Mouse (Mus musculus): ENCODE results near the gene Zfp629.
A peak's percentile ranks its signal among the peaks of the same experiment; 100 is the strongest.
"Not testable (repeated sequence)": the region's sequence is repeated elsewhere in the genome, so short reads cannot be mapped to it uniquely, and the experiment has no call there.

Gene Zfp629

DNA sequence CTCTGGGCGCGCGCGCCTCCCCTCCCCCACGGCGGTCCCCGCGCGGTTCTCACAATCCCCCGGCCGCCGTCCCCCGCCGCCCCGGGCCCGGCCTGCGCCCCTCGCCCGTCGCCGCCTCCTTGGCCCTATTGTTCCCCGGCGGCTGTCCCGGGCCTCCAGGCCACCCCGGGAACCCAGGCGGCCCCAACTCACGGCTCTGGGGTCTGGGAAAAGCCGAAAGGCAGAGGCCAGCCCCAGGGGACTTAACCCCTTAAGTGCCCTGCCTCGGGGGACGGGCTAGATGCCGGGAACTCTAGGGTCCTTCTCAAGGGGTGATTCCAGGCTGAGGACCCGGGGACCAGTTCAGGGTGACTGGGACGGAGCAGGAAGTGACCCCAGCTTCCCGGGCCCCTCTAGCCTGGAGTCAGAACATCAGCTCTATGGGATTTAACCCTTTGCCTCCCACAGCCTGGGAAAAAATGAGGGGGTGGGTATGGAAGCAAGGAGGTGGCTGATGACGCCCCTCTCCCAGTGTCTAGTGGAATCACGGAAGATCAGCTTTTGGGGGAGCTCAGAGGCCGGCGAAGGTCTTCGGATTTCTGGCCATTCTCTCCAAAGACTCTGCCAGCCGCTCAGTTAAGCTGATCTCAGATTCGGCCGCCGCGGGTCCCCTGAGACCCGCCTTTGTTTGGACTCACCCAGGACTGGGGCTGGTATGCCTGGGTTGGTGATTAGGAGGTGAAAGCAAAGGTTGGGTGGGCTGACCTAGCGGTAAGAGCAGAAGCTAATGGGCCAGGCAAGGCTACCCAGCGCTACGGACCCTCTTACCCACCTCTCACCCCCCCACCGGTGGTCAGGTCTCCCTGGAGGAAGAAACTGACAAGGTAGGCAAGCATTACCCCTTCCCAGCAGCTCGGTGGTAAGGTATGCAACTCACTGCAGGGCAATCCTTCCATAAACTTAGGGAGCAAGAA is at the start of gene Zfp629:
Zfp629 (minus strand) TSS at position 907 of the 953 bp plus-strand sequence.
- DNase-seq (ENCODE audit: low read depth, low spot score): peak; percentile 62

DNA sequence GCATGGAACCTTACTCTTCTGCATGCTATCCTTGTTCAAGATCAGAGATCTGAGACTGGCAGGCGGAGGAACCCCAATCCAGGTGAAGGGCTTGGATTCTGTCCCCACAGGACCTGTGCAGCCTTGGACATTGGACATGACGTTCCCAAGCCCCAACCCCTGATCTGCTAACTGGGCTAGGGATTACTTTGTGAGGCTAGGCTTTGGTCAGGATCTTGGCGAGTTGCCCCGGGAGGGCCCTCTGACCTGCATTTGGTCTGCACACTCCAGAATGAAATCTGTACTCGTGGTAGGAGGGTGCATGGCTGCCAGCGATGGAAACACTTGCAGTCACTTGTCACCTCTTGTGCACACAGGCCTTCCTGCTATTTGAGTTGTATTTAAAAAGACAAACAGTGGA is 47.3 kb upstream of the Zfp629 start:
- no peak for DNase-seq (ENCODE audit: low read depth, low spot score)

DNA sequence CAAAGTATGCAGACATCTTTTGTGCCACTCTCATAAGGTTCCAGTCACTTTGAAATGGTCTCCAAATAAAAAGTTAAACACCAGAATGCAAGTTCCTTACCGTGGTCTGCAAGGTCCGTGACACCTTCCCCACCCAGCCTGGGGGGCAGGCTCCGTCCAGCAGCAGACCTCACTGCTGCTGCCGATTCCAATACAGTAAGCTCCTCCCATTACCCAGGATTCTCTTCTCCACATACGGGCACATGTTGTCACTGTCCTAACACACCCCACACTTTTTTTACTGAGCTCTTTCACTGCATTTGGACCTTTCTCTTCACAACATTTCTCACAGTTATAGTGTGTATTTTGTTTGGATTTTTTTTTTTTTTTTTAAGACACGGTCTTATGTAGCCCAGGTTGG is 46.2 kb upstream of the Zfp629 start:
- DNase-seq (ENCODE audit: low read depth, low spot score): no peak

DNA sequence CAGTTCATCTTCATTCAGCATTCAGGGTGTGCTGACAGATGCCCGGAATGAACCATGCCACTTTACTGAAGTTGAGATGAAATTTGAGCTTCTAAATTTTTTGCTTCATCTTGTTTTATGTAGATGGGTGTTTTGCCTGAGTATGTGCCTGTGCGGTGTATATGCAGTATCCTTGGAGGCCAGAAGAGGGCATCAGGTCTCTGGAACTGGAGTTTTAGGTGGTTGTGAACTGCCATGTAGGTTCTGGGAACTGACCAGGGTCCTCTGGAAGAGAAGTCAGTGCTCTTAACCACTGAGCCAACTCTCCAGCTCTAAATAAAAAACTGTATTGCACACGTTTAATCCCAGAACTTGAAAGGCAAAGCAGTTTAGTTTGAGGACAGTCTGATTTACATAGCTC is 45.3 kb upstream of the Zfp629 start:
- no peak for DNase-seq (ENCODE audit: low read depth, low spot score)

DNA sequence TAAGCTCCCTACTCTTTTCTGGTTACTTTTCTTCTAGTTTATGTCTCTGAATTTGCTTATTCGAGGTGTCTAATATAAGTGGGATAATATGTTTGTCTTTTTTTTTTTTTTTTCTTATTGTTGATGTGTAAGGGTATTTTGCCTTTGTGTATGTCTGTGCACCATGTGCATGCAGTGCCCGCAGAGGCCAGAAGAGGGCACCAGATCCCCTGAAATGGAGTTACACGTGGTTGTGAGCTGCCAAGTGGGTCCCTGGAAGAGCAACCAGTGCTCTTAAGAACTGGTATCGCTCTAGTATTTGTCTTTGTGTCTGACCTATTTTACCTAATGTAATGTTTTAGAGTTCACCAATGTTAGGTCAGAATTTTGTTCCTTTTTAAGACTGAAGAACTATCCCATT is 41.3 kb upstream of the Zfp629 start:
- no peak for DNase-seq (ENCODE audit: low read depth, low spot score)

DNA sequence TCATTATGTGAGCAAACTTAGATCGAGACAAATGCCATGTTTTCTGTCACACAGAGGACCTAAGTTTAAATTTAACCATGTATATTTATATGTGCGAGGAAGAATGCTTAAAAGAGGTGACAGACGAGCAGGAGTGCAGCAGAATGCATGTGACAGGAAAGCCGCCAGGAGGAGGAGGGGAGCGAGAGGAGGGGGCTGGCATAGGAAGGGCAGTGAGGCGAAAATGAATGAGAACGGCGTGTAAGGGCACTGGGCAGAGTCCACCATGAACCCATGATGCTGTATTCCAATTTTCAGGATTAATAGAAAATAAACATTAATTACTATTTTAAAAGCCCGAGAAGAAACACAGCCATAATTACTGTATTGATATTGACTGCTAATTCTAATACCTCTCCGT is 38.7 kb upstream of the Zfp629 start:
- DNase-seq (ENCODE audit: low read depth, low spot score): no peak

DNA sequence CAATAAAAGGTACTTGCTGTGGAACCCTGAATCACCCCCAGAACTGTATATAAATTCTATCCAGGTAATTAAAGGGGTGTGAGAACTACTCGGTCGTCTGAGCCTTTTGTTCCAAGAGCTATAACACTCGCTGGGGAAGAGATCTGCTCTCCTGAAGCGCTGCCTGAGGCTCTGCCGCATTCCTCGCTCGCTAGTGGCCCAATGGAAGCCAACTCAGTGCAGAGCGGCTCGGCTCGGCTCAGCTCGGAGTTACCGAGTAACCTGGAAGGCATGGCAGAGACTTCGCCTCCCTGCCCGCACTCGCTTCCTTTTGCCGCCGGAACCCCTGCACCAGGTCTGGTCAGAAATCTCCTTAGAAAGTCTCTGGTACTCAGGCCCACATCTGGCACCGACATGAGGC is 36.5 kb upstream of the Zfp629 start:
- DNase-seq (ENCODE audit: low read depth, low spot score): no peak

DNA sequence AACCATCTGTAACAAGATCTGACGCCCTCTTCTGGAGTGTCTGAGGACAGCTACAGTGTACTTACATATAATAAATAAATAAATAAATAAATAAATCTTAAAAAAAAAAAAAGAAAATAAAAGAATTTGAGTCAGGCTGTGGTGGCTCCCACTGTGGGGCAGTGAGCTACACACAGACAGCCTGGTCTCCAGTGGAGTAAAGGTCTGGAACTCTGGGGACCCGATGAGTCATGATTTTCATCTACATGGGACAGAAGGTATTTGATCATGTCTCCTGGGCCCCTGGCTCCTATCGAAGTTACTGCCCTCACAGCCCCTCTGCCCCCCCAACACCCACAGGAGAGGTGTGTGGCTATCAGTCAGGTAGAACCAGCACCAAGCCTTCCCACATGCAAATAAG is 36.0 kb upstream of the Zfp629 start:
- no peak for DNase-seq (ENCODE audit: low read depth, low spot score)

DNA sequence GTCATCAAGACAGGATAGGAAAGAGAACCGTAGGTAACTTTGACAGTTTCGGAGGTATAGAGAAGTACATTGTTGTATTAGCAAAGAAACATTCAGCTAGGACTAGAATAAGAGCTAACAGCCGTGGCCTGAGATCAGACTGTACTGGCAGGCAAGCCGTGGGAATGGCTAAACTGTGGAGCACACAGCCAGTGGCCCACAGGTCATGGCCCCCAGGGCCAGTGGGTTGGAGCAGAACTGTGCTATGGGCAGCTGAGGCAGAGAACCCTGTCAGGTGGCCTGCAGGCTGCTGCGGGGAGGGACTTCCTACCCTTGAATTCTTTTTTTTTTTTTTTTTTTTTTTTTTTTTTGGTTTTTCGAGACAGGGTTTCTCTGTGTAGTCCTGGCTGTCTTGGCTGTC is 33.6 kb upstream of the Zfp629 start:
- no peak for DNase-seq (ENCODE audit: low read depth, low spot score)

DNA sequence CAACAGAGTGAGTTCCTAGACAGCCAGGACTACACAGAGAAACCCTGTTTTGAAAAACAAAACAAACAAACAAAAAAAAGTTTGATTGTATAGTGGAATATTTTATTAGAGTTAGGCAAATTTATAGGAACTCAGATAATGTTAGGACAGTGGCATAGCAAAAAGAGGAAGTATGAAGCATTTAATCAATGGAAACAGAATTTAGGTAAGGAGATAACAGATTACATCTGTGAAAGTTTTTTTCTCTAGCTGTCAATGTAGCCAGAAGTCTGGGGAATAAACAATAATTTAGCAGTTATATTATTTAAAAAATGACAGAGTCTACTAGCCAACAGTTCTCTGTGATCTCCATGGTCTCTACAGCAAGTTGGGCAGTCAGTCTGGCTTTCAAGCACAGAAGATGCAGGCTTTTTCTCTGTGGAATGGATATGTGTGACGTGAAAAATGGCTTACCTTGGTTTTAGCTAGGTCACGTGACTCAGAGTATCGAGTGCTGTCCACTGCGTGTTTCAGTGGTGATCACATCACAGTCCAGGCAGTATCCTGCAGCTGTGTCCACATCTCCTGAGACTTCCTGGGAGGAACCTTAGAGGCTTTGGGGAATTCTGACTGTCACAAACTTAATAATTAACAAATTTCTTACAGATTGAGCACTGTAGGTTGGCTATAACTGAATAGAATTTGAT is 33.1 kb upstream of the Zfp629 start:
- DNase-seq (ENCODE audit: low read depth, low spot score): no peak

DNA sequence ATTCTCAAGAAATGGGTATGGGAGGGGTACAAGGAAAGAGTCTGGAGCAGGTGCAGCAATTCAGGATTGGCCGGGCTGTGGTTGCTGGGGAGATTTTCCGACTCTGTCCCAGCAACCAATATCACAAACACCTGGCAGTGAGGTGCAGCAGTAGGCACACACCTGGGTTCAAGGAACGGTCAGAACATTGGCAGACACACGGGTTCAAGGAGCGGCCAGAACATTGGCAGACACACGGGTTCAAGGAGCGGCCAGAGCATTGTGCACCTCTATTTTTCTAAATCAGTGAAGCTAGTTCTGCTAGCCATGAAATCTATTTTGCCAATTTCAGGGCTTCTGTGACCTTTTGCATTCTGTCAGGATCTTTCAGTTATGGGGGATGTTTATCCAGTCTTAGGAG is 32.0 kb upstream of the Zfp629 start:
- DNase-seq (ENCODE audit: low read depth, low spot score): not testable (repeated sequence)

DNA sequence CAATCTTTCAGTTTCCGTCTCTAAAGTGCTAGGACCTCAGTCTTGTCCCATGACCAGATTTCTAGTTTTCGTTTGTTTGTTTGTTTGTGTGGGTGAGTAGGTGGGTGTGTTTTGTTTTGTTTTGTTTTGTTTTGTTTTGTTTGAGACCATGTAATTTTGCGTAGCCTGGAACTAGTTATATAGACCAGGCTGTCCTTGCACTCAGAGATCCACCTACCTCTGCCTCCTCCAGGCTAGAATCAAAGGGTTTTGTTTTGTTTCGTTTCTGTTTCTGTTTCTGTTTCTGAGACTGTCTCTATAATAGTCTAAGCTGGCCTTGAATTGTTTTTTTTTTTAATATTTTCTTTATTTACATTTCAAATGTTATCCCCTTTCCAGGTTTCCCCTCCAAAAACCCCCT is 30.8 kb upstream of the Zfp629 start:
- DNase-seq (ENCODE audit: low read depth, low spot score): no peak

DNA sequence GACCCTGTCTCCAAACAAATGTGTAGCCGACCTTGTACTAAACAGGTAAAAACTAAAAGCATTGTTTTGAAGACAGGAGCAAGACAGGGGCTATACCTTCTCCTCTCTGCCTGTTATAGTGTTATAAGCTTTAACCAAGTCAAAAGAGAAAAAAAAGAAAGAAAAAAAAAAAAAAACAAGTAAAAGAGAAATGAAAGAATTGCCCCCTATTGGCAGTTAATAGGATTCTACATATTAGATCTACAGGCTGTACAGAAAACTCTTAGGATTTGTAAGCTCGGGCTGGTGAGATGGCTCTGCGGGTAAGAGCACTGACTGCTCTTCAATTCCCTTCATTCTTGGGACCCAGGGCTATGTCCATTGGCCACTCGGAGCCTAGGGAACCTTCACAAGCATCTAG is 26.7 kb upstream of the Zfp629 start:
- no peak for DNase-seq (ENCODE audit: low read depth, low spot score)

DNA sequence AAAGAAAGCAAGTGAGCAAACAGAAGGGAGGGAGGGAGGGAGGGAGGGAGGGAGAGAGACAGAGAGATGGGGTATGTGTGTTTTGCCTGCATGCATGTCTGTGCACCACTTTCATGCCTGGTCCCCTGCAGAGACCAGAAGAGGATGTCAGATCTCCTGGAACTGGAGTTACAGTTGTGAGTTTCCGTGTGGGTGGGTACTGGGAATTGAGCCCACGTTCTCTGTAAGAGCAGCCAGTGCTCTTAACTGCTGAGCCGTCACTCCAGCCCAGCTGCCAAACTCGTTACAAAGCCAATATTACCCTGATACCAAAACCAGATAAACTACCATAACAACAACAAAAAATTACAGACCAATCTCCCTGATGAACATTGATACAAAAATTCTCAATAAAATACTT is 25.7 kb upstream of the Zfp629 start:
- DNase-seq (ENCODE audit: low read depth, low spot score): peak; percentile 57

DNA sequence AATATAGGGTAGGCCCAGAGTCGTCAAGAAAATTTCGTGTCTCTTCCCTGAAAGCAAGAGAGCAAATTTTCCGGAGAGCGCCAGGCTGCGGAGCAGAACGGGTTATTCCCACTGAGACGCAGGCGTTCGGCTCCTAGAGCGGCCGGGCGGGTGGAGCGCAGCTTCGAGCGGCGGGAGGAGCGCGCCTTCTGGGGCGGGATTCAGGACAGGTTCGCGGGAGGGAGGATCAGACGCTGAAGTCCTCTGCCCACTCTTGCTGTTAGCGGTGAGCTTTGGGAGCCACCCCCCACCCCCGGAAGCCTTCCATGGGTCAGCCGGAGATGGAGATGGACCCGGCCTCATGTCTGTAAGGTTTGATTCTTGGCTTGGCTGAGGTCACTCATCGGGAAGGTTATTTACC is 21.4 kb upstream of the Zfp629 start:
- DNase-seq (ENCODE audit: low read depth, low spot score): peak; percentile 69

DNA sequence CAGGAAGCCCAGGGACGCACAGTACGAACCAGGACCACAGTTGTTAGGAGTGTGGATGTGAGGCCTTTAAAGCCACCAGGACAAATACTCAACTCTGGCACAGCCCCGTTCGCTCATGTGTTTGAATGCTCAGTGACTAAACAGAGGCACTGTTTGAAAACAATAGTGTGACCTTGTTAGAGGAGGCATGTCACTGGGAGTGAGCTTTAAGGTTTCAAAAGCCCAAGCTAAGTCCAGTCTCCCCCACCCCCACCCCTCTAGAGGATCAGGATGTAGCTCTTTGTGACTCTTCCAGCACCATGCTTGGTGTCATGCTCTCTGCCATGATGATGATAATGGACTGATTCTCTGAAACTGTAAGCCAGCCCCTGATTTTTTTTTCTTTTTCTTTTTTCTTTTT is 15.8 kb upstream of the Zfp629 start:
- no peak for DNase-seq (ENCODE audit: low read depth, low spot score)

DNA sequence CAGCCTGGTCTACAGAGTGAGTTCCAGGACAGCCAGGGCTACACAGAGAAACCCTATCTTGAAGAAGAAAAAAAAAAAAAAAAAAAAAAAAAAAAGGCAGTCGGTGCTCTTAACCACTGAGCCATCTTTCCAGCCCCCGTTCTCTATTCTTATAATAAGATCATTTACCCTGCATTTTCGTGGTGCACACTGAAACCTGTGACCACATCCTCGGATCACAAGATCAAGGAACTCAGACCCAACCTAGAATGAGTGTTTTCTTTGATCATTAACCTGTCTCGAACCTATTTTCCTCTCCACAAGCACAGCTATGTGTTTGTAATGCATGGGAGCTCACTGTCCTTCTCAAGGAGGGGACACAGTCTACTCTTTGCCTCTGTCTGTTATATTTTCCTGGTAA is 13.0 kb upstream of the Zfp629 start:
- DNase-seq (ENCODE audit: low read depth, low spot score): no peak

DNA sequence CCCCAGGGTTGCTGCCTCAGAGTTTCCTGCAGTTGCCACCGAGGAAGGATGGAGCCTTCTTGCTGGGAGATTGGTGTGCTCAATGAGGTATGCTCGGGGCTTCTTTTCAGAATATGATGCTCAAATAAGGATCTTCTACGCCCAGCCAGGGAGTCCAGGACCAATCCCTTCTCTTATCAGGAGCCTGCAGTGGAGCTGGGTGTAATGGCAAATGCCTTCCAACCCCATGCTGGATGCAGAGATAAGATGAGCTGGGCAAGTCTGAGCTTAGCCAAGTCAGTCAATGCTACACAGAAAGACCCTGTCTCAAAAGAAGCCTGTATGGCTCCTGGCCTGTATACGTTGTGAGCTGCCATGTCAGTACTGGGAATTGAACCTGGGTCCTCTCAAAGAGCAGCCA is 10.9 kb upstream of the Zfp629 start:
- no peak for DNase-seq (ENCODE audit: low read depth, low spot score)

DNA sequence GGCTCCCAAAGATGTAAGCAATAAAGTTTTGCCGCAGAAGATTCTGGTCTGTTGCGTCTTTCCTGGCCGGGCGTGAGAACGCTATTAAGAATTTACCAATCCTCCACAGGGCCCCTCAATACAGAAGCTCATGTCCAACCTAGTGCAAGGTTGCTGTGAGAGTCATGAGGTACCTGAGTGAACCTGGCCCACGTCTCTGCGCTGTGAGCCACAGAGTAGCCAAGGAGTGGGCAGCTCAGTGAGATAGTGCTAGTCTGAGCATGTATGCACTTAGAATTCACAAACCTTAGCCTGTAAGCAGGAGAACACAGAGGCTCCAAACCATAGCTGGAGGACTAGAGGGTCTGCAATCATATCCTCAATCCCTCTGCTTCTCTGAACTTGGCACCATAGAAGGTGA is 10.4 kb upstream of the Zfp629 start:
- DNase-seq (ENCODE audit: low read depth, low spot score): no peak

DNA sequence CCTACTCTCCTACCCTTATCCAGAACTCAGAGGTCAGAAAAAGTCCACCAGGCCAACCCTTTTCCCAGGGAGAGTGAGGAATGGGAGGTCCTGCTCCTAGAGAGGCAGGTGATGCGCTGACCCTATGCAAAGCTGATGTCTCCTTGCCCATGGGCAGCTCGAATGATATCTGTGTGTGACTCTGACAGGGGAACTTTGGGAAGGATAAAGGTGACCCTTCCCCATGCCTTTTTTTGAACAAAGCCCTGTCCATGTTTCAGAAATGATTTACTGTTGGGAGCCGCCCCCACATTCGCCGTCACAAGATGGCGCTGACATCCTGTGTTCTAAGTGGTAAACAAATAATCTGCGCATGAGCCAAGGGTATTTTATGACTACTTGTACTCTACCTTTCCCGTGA is 2.8 kb upstream of the Zfp629 start:
- not testable (repeated sequence) for DNase-seq (ENCODE audit: low read depth, low spot score)

DNA sequence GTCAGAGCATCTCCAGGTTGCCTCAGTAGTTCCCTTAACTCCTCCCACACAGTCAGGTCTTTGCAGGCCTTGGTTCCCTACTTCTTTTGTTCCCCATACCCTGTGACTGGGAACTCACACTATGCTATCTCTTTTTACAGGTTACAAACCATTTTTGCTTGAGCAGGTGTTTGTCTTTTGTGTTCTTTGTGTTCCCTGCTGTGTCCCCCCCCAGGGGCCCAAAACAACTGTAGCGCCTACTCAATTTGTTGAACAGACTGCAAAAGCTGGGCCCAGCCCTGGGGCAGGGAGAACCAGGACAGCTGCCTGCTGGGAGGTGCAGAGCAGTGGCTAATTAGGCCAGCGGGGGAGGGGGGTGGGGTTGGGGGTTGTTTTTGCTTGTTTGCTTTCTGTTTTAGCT is 2.4 kb upstream of the Zfp629 start:
- no peak for DNase-seq (ENCODE audit: low read depth, low spot score)

DNA sequence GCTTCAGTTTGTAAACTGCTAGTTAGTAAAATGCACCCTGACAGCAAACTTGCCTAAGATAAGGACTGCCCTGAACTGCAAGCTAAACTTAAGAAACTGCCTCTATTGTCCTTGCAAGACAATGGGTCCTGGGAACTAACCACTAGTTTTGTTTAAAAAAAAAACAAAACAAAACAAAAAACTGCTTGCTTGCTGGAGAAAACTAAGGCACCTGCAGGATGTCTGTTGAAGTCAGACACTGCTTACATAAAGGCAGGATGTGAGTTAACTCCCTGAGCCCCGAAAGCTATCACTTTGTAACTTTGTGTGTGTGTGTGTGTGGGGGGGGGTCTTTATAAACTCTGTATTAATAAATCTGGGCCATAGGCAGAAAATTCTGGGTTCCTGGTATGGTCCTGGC is 1.3 kb upstream of the Zfp629 start:
- DNase-seq (ENCODE audit: low read depth, low spot score): no peak

DNA sequence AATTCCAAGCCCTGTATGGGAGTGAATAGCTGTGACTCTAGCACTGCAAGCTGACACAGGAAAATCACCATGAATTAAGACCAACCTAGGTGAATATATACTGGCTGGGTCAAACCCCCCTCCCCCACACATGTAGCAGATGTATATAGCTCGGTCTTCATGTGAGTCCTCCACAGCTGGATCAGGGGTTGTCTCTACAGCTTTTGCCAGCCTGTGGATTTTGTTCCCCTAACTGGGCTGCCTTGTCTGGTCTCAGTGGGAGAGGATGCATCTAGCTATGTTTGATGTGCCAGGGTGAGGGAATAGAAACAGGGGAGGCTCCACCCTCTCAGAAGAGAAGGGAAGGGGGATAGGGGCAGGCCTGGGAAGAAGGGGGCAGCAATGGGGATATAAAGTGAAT is 739 bp upstream of the Zfp629 start:
- DNase-seq (ENCODE audit: low read depth, low spot score): no peak
